Mouse (Mus musculus): Measurements from ENCODE around the gene Tnnt2. TPM values are rescaled to one million over a fixed set of nuclear protein-coding genes. Genes with fewer than 3 reads are reported as not detected.

The Tnnt2 gene
- total RNA-seq, 2 experiments from 2014 or later: 0.62 to 0.85 TPM

DNA sequence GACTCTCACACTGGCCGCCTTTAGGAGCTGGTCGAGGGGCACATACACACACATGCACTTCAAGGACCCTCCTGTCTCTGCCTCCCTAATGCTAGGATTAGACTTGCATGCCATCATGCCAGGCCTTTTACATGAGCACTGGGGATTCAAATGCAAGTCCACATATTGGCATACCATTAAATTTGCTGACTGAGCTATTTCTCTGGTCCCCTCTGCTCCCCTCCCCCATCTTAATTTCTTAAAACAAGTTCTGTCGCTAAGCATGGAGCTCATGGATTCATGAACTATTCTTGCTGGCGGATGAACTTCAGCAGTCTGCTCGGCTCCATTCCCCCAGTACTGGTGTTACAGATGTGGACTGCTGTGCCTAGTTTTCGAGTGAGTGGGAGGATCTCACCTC is 56.6 kb downstream of the Tnnt2 start:
- no peak for DNase-seq
- intact Hi-C loops (cut with DNase I): no loop called here

DNA sequence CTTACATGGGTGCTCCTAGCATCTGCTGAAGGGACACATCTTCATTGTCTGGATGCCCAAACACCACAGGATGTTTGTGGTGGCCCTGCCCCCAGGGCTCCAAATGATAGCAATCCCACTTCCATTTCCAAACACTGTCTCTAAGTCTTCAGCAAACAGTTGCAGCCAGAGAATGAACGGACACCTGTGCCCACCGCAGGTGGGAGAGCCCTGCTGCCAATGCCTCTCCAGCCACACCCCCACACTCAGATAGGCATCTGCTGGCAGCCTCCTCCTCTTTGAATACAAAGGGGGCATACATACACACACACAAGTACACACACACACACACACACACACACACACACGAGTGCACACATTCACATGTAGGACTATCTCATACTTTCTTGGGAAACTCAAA is 57.2 kb downstream of the Tnnt2 start:
- peak; percentile 32 for DNase-seq
- intact Hi-C loops (cut with DNase I): no loop called here

- intact Hi-C loops (cut with DNase I): no loop called here
- DNase-seq: no peak
Observed at GRCm38 (mm10) chr1:135895367-135895766, 59.2 kb downstream of the Tnnt2 start.

DNA sequence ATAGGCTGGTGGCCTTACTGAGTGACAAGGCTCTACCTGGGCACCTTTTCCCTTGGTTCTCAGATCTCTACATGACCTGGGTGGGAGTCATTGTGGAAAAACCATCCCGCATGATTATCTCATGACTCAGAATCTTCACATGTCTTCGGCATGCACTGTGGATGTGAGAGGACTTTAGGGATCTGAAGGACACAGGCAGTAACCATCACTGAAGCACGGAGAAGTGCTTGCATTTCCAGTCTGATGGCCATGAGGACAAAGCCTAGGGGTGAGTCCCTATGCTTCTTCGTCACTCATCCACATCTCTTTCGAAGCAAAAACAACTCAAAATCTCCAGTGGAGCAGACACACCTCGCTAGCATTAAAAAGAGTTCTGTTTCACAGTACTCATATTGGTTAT is 63.1 kb downstream of the Tnnt2 start:
- intact Hi-C loops (cut with DNase I): no loop called here
- no peak for DNase-seq

- intact Hi-C loops (cut with DNase I): no loop called here
- no peak for DNase-seq
Observed at GRCm38 (mm10) chr1:135899991-135900515, 63.9 kb downstream of the Tnnt2 start.

Other genes with a start within 250 kb of the Tnnt2 start
- 100 to 1,000 TPM; 232 to 237 TPM for gene Nav1, start 229.1 kb upstream of the Tnnt2 start, total RNA-seq (2021)
- 10 to 100 TPM; 31.2 to 32.8 TPM for gene Csrp1, start 116.3 kb upstream of the Tnnt2 start, total RNA-seq (2021)
- gene Phlda3, start 70.2 kb upstream of the Tnnt2 start, total RNA-seq (2021): 10 to 100 TPM; 11.2 to 12.9 TPM
- not detected for gene Tnni1, start 56.9 kb upstream of the Tnnt2 start, total RNA-seq (2021)
- gene Lad1, start 17.8 kb upstream of the Tnnt2 start, total RNA-seq (2021): under 1 TPM; 0.64 to 0.86 TPM
- under 1 TPM in 1 of 2 experiments, not detected in 1; 0.18 TPM for gene Pkp1, start 82.9 kb downstream of the Tnnt2 start, total RNA-seq (2021)
- under 1 TPM; 0.08 to 0.10 TPM for gene Igfn1, start 170.0 kb downstream of the Tnnt2 start, total RNA-seq (2021)
- gene Tmem9, start 171.8 kb downstream of the Tnnt2 start, total RNA-seq (2021): 10 to 100 TPM; 64.2 to 77.1 TPM
- 1 to 10 TPM; 1.2 to 1.3 TPM for gene Ascl5, start 214.4 kb downstream of the Tnnt2 start, total RNA-seq (2021)
- gene Cacna1s, start 216.4 kb downstream of the Tnnt2 start, total RNA-seq (2021): under 1 TPM; 0.60 to 0.95 TPM